Mouse (Mus musculus): ENCODE measurements around the gene Crct1. TPM values are rescaled to one million over a fixed set of nuclear protein-coding genes. Genes with fewer than 3 reads are reported as not detected.

Crct1 gene
- not detected for total RNA-seq (2018; cell fraction: chromatin; rRNA removed)
- not detected for total RNA-seq (2018; cell fraction: cytosol; rRNA removed)
- not detected for total RNA-seq (2018; cell fraction: nucleus; rRNA removed)
- polyA plus RNA-seq (2018) = not detected in 3 replicates

- no peak within 1 kb of the TSS for H3K4me3 ChIP-seq (ENCODE audit: inconsistent target)
- no peaks in the 10 kb centered on the region for H3K79me2 ChIP-seq (ENCODE audit: inconsistent target)
- H3K27ac ChIP-seq = no peak within 1 kb of the TSS
- no peaks in the 10 kb centered on the region for H3K36me3 ChIP-seq (ENCODE audit: inconsistent target)
- 65% methylated on average over 3 of the region's 4 CpGs for WGBS (ENCODE audit: missing documents)
These were observed at the start of gene Crct1 for GRCm38 (mm10) chr3:93015460-93016104. TSS of gene Crct1 (minus strand) at chr3:93015687.

GRCm38 (mm10) chr3:93052826-93053474 lies 37.5 kb upstream of the Crct1 start:
- Histone ChIP-seq H3K36me3 (ENCODE audit: inconsistent target) (no peaks in the 10 kb centered on the region), H3K79me2 (ENCODE audit: inconsistent target) (no peaks in the 10 kb centered on the region), H3K4me3 (ENCODE audit: inconsistent target) (no peak overlapping the region), H3K27ac (no peak overlapping the region)
- WGBS (ENCODE audit: missing documents) = 71% methylated on average over 10 of the region's 10 CpGs

- H3K79me2 ChIP-seq (ENCODE audit: inconsistent target) = no peaks in the 10 kb centered on the region
- WGBS (ENCODE audit: missing documents) = 100% methylated on average over 1 of the region's 1 CpGs
- H3K4me3 ChIP-seq (ENCODE audit: inconsistent target) = no peak overlapping the region
- no peaks in the 10 kb centered on the region for H3K36me3 ChIP-seq (ENCODE audit: inconsistent target)
- H3K27ac ChIP-seq = no peak overlapping the region
These were observed 34.7 kb upstream of the Crct1 start for GRCm38 (mm10) chr3:93050182-93050581.

GRCm38 (mm10) chr3:93031450-93031849 lies 16.0 kb upstream of the Crct1 start:
- H3K79me2 ChIP-seq (ENCODE audit: inconsistent target) = no peaks in the 10 kb centered on the region
- no peak overlapping the region for H3K4me3 ChIP-seq (ENCODE audit: inconsistent target)
- H3K36me3 ChIP-seq (ENCODE audit: inconsistent target) = no peaks in the 10 kb centered on the region
- 56% methylated on average over 5 of the region's 5 CpGs for WGBS (ENCODE audit: missing documents)
- H3K27ac ChIP-seq = no peak overlapping the region

GRCm38 (mm10) chr3:93025486-93025885 lies 10.0 kb upstream of the Crct1 start:
- Histone ChIP-seq H3K36me3 (ENCODE audit: inconsistent target) (no peaks in the 10 kb centered on the region), H3K27ac (no peak overlapping the region), H3K79me2 (ENCODE audit: inconsistent target) (no peaks in the 10 kb centered on the region), H3K4me3 (ENCODE audit: inconsistent target) (no peak overlapping the region)
- 82% methylated on average over 2 of the region's 2 CpGs for WGBS (ENCODE audit: missing documents)

GRCm38 (mm10) chr3:93023411-93024184 lies 8.1 kb upstream of the Crct1 start:
- WGBS (ENCODE audit: missing documents) = 65% methylated on average over 3 of the region's 3 CpGs
- Histone ChIP-seq H3K36me3 (ENCODE audit: inconsistent target) (no peaks in the 10 kb centered on the region), H3K27ac (no peak overlapping the region), H3K4me3 (ENCODE audit: inconsistent target) (no peak overlapping the region), H3K79me2 (ENCODE audit: inconsistent target) (no peaks in the 10 kb centered on the region)

- Histone ChIP-seq H3K79me2 (ENCODE audit: inconsistent target) (no peaks in the 10 kb centered on the region), H3K27ac (no peak overlapping the region), H3K4me3 (ENCODE audit: inconsistent target) (no peak overlapping the region), H3K36me3 (ENCODE audit: inconsistent target) (no peaks in the 10 kb centered on the region)
- WGBS (ENCODE audit: missing documents) = 78% methylated on average over 1 of the region's 1 CpGs
These were observed 5.7 kb upstream of the Crct1 start for GRCm38 (mm10) chr3:93021171-93021570.

- Histone ChIP-seq H3K79me2 (ENCODE audit: inconsistent target) (no peaks in the 10 kb centered on the region), H3K4me3 (ENCODE audit: inconsistent target) (no peak within 1 kb of the TSS), H3K27ac (no peak within 1 kb of the TSS), H3K36me3 (ENCODE audit: inconsistent target) (no peaks in the 10 kb centered on the region)
- 100% methylated on average over 1 of the region's 2 CpGs for WGBS (ENCODE audit: missing documents)
These were observed 3.5 kb upstream of the Crct1 start, which contains the start of gene Lce1m for GRCm38 (mm10) chr3:93018960-93019359. TSS of gene Lce1m (minus strand) at chr3:93019060.

GRCm38 (mm10) chr3:93014871-93015270 lies 616 bp downstream of the Crct1 start:
- H3K79me2 ChIP-seq (ENCODE audit: inconsistent target) = no peaks in the 10 kb centered on the region
- H3K27ac ChIP-seq = no peak overlapping the region
- 36% methylated on average over 5 of the region's 5 CpGs for WGBS (ENCODE audit: missing documents)
- no peaks in the 10 kb centered on the region for H3K36me3 ChIP-seq (ENCODE audit: inconsistent target)
- no peak overlapping the region for H3K4me3 ChIP-seq (ENCODE audit: inconsistent target)

- H3K27ac ChIP-seq = no peak overlapping the region
- no peaks in the 10 kb centered on the region for H3K36me3 ChIP-seq (ENCODE audit: inconsistent target)
- under 1% methylated on average over 24 of the region's 24 CpGs for whole genome bisulfite sequencing (ENCODE audit: missing documents)
- no peaks in the 10 kb centered on the region for H3K79me2 ChIP-seq (ENCODE audit: inconsistent target)
- no peak overlapping the region for H3K4me3 ChIP-seq (ENCODE audit: inconsistent target)
These were observed 1.1 kb downstream of the Crct1 start for GRCm38 (mm10) chr3:93014378-93014801.

- no peaks in the 10 kb centered on the region for H3K79me2 ChIP-seq (ENCODE audit: inconsistent target)
- no peak overlapping the region for H3K27ac ChIP-seq
- 77% methylated on average over 4 of the region's 4 CpGs for WGBS (ENCODE audit: missing documents)
- H3K4me3 ChIP-seq (ENCODE audit: inconsistent target) = no peak overlapping the region
- H3K36me3 ChIP-seq (ENCODE audit: inconsistent target) = no peaks in the 10 kb centered on the region
These were observed 12.6 kb downstream of the Crct1 start for GRCm38 (mm10) chr3:93002843-93003242.

- H3K36me3 ChIP-seq (ENCODE audit: inconsistent target) = no peaks in the 10 kb centered on the region
- H3K27ac ChIP-seq = no peak overlapping the region
- H3K79me2 ChIP-seq (ENCODE audit: inconsistent target) = no peaks in the 10 kb centered on the region
- 63% methylated on average over 3 of the region's 3 CpGs for WGBS (ENCODE audit: missing documents)
- H3K4me3 ChIP-seq (ENCODE audit: inconsistent target) = no peak overlapping the region
These were observed 14.9 kb downstream of the Crct1 start for GRCm38 (mm10) chr3:93000621-93001020.

- Histone ChIP-seq H3K79me2 (ENCODE audit: inconsistent target) (no peaks in the 10 kb centered on the region), H3K4me3 (ENCODE audit: inconsistent target) (no peak overlapping the region), H3K27ac (no peak overlapping the region), H3K36me3 (ENCODE audit: inconsistent target) (no peaks in the 10 kb centered on the region)
- 2% methylated on average over 5 of the region's 7 CpGs for whole genome bisulfite sequencing (ENCODE audit: missing documents)
These were observed 16.8 kb downstream of the Crct1 start for GRCm38 (mm10) chr3:92998691-92999090.

- H3K4me3 ChIP-seq (ENCODE audit: inconsistent target) = no peak within 1 kb of the TSS
- no peaks in the 10 kb centered on the region for H3K36me3 ChIP-seq (ENCODE audit: inconsistent target)
- no peaks in the 10 kb centered on the region for H3K79me2 ChIP-seq (ENCODE audit: inconsistent target)
- no peak within 1 kb of the TSS for H3K27ac ChIP-seq
These were observed 23.6 kb downstream of the Crct1 start, which contains the start of gene Lce3f for GRCm38 (mm10) chr3:92991926-92992325. TSS of gene Lce3f (plus strand) at chr3:92992226.

- 74% methylated on average over 2 of the region's 2 CpGs for WGBS (ENCODE audit: missing documents)
- Histone ChIP-seq H3K27ac (no peak overlapping the region), H3K79me2 (ENCODE audit: inconsistent target) (no peaks in the 10 kb centered on the region), H3K36me3 (ENCODE audit: inconsistent target) (no peaks in the 10 kb centered on the region), H3K4me3 (ENCODE audit: inconsistent target) (no peak overlapping the region)
These were observed 37.0 kb downstream of the Crct1 start for GRCm38 (mm10) chr3:92978484-92978883.
